Mouse (Mus musculus) ES-Bruce4 (cell line): ENCODE measurements around the gene Mex3a.

Experiments
- CTCF ChIP-seq: IDR thresholded peaks from one replicate; pipeline ENCODE4 v1.8.1; 2011; ENCODE audit warnings: low read depth, low read length
- POLR2A ChIP-seq: IDR thresholded peaks from one replicate; pipeline ENCODE4 v1.8.1; 2011; ENCODE audit warnings: low read length; ENCODE audit not compliant: insufficient read depth

DNA sequence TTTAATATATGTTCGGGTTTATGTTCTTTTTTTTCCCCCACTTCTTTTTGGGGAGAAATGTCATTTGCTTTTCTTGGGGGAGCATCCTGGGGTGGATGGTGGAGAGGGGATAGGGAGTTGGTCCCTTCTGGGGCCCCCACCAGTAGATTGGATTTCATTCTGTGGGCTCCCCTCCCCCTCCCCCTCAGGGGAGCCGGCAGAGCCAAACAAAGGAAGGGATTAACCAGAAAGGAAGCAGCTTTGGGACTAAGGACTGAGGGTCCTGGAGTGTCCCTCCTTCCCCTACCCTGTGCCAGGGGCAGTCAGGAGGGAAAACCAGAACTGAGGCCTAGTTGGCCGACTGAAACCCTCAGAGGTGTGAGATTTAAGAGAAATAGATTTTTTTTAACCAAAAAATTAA, 7.2 kb downstream of the Mex3a start:
- TF ChIP-seq POLR2A: no peak
- no peak for TF ChIP-seq CTCF
